Mouse (Mus musculus): ENCODE data around the gene Mvd. TPM values are rescaled to one million over a fixed set of nuclear protein-coding genes. Genes with fewer than 3 reads are reported as not detected.

Mvd gene
- polyA plus RNA-seq, 1 experiment = 12.3 TPM

DNA sequence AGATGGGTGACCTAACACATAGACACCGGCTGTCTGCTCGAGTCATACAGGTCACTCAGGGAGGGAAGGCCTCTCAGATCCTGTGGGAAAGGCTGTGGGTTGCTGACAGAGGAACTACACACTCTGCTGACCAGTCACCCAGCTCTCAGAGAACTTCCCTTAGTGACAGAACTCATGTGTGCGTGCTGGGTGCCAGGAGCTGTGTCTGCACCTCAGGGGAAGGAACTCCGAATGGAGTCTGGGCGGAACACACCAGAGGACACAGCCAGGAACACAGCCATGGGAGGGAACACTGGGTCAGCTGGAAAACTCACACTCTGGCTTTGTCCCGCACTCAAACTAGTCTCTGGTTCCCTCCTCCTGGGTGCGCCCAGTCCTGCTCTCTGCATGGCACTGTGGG is 35.5 kb downstream of the Mvd start:
- TF ChIP-seq POLR2A (IDR thresholded peaks at IDR 0.05; ENCODE audit: borderline replicate concordance, low read depth, low read length) (no peak), CTCF (IDR thresholded peaks at IDR 0.05; ENCODE audit: low read depth, low read length) (no peak)
- Histone ChIP-seq H3K4me1 (ENCODE audit: control insufficient read depth, insufficient read depth, low read length) (peaks cover 11% of the 10 kb centered on the region), H3K4me3 (ENCODE audit: insufficient read depth, low read length) (no peak overlapping the region), H3K27ac (ENCODE audit: insufficient read depth, low read depth, low read length) (peak overlapping the region; percentile 8; the same call in 1 of the 2 replicates)

DNA sequence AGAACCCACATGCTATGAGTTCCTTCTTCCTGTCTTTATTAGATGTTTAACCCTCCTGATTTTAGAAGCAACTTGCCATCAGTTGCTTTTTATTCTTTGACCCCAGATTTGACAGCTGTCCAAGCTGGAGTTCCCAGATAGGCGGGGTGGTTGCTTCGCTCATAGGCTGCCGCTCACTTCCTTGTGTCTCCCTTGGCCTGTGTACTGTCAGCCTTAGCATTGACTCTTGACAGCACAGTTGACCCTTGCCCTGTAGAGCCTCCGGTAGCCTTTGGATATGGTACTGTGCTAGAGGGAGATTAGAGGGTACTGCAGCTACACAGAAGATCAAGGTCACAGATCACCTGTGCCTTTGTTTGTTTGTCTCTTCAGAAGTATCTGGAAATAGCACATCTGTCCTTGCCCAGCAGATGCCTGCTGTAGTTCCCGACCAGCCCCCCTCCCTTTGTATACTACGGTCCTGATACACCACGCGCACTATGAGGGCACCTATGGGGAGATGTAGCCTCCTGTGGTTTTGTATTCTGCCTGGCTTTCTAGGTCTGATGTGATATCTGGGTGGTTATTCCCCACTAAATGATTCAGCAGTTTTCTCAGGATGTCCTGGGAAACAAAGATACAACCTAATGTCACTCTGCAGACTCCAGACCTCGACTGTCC is 37.9 kb downstream of the Mvd start:
- no peak overlapping the region for H3K4me3 ChIP-seq (ENCODE audit: insufficient read depth, low read length)
- H3K4me1 ChIP-seq (ENCODE audit: control insufficient read depth, insufficient read depth, low read length) = peaks cover 11% of the 10 kb centered on the region
- TF ChIP-seq CTCF (IDR thresholded peaks at IDR 0.05; ENCODE audit: low read depth, low read length) = no peak
- no peak for TF ChIP-seq POLR2A (IDR thresholded peaks at IDR 0.05; ENCODE audit: borderline replicate concordance, low read depth, low read length)
- no peak overlapping the region for H3K27ac ChIP-seq (ENCODE audit: insufficient read depth, low read depth, low read length)

DNA sequence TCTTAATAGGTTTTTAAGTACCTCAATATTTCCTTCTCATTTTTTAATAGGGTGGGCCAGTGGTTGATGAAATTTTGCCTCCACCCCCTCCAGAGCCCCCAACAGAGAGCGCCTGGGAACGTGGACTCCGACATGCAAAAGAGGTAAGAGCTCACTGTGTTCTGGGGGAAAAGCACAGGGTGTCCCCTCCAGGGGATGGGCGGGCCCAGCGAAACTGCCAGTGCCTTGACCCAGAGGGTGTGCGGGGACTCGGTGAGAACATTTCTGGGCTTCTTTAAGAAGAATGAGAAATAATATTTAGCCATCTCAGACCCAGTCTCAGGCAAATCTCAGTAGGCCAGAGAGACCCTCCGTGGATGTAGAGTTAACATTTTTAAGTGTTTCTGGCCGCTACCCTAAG is 45.0 kb downstream of the Mvd start:
- H3K4me3 ChIP-seq (ENCODE audit: insufficient read depth, low read length) = no peak overlapping the region
- TF ChIP-seq CTCF (IDR thresholded peaks at IDR 0.05; ENCODE audit: low read depth, low read length) (no peak), POLR2A (IDR thresholded peaks at IDR 0.05; ENCODE audit: borderline replicate concordance, low read depth, low read length) (no peak)
- H3K4me1 ChIP-seq (ENCODE audit: control insufficient read depth, insufficient read depth, low read length) = no peaks in the 10 kb centered on the region
- no peak overlapping the region for H3K27ac ChIP-seq (ENCODE audit: insufficient read depth, low read depth, low read length)

DNA sequence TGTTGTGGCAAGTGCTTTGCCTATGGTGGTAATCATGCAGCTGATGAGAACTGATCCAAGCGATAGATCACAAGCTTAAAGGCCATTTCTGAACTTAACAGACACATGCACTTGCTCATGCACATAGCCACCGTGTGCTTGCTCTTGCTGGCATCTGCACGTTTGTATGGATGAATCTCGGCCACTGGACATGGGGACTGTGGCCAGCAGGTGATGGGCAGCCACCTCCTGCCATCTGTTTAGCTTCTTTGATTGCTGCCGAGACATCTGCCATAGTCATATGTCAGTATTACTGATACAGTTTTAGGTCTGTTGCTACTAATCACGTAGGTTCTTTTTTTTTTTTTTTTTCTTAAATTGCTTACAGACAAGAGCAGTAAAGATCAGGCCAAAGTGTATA is 47.9 kb downstream of the Mvd start:
- H3K4me1 ChIP-seq (ENCODE audit: control insufficient read depth, insufficient read depth, low read length) = no peaks in the 10 kb centered on the region

DNA sequence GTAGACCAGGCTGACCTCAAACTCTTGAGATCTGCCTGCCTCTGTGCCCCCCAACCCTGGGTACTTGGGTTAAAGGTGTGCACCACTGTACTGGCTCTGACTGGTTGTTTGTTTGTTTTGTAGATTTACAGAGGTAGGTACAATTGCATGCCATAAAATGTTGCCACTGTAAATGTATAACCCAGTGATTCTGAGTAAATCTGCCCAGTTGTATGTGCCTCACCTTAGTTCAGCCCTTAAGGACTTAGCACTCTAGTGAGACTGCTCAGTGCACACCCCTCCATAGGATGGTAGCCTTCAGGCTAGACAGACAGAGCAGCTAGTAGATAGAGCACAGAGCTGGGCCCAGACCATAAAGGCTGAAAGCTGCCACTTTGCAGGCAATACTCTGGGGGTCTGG is 49.5 kb downstream of the Mvd start:
- H3K4me1 ChIP-seq (ENCODE audit: control insufficient read depth, insufficient read depth, low read length) = no peaks in the 10 kb centered on the region
- no peak overlapping the region for H3K27ac ChIP-seq (ENCODE audit: insufficient read depth, low read depth, low read length)
- H3K4me3 ChIP-seq (ENCODE audit: insufficient read depth, low read length) = no peak overlapping the region
- TF ChIP-seq CTCF (IDR thresholded peaks at IDR 0.05; ENCODE audit: low read depth, low read length) = no peak
- TF ChIP-seq POLR2A (IDR thresholded peaks at IDR 0.05; ENCODE audit: borderline replicate concordance, low read depth, low read length) = no peak

More for the DNA sequence above, 47.9 kb downstream of the Mvd start:
- Histone ChIP-seq H3K4me3 (ENCODE audit: insufficient read depth, low read length) (no peak overlapping the region), H3K27ac (ENCODE audit: insufficient read depth, low read depth, low read length) (no peak overlapping the region)
- no peak for TF ChIP-seq POLR2A (IDR thresholded peaks at IDR 0.05; ENCODE audit: borderline replicate concordance, low read depth, low read length)
- TF ChIP-seq CTCF (IDR thresholded peaks at IDR 0.05; ENCODE audit: low read depth, low read length) = no peak

DNA sequence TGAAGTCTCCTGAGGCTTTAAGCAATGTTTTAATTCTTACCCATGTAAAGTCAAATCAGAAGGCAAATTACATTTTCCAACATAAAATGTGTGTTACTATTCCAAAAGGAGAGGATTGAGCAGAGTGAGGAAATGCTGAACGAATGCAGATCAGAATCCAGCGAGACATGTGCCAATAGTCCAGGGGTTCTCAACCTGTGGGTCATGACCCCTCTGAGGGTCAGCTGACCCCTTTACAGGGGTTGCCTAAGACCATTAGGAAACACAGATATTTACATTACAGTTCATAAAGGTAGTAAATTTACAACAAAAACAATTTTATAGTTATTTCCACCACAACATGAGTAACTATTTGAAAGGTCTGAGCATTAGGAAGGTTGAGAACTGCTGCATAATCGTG is 52.5 kb downstream of the Mvd start:
- TF ChIP-seq POLR2A (IDR thresholded peaks at IDR 0.05; ENCODE audit: borderline replicate concordance, low read depth, low read length) = no peak
- no peak for TF ChIP-seq CTCF (IDR thresholded peaks at IDR 0.05; ENCODE audit: low read depth, low read length)
- no peak overlapping the region for H3K4me3 ChIP-seq (ENCODE audit: insufficient read depth, low read length)
- no peaks in the 10 kb centered on the region for H3K4me1 ChIP-seq (ENCODE audit: control insufficient read depth, insufficient read depth, low read length)

GRCm38 (mm10) chr8:122389357-122389756 is 53.9 kb downstream of the Mvd start:
- H3K27ac ChIP-seq (ENCODE audit: insufficient read depth, low read depth, low read length) = no peak overlapping the region
- H3K4me1 ChIP-seq (ENCODE audit: control insufficient read depth, insufficient read depth, low read length) = no peaks in the 10 kb centered on the region
- TF ChIP-seq POLR2A (IDR thresholded peaks at IDR 0.05; ENCODE audit: borderline replicate concordance, low read depth, low read length) = no peak
- no peak for TF ChIP-seq CTCF (IDR thresholded peaks at IDR 0.05; ENCODE audit: low read depth, low read length)
- H3K4me3 ChIP-seq (ENCODE audit: insufficient read depth, low read length) = no peak overlapping the region

More for the DNA sequence above, 52.5 kb downstream of the Mvd start:
- H3K27ac ChIP-seq (ENCODE audit: insufficient read depth, low read depth, low read length) = no peak overlapping the region

Other genes with a start within 250 kb of the Mvd start
- 5.8 and 7.3 TPM in 2 replicates for gene Zfpm1, start 161.3 kb downstream of the Mvd start, polyA plus RNA-seq (2012; ENCODE audit: insufficient read depth, insufficient read length, missing spikeins)
- not detected in 2 replicates for gene Trhr2, start 82.7 kb downstream of the Mvd start, polyA plus RNA-seq (2012; ENCODE audit: insufficient read depth, insufficient read length, missing spikeins)
- gene Zc3h18, start 66.8 kb downstream of the Mvd start, polyA plus RNA-seq (2012; ENCODE audit: insufficient read depth, insufficient read length, missing spikeins) = 35.2 and 35.3 TPM in 2 replicates
- gene Il17c, start 21.4 kb downstream of the Mvd start, polyA plus RNA-seq (2012; ENCODE audit: insufficient read depth, insufficient read length, missing spikeins) = not detected in 2 replicates
- 973 and 1,035 TPM in 2 replicates for gene Cyba, start 10.5 kb downstream of the Mvd start, polyA plus RNA-seq (2012; ENCODE audit: insufficient read depth, insufficient read length, missing spikeins)
- not detected in 2 replicates for gene Snai3, start 17.3 kb upstream of the Mvd start, polyA plus RNA-seq (2012; ENCODE audit: insufficient read depth, insufficient read length, missing spikeins)
- 62.2 and 68.2 TPM in 2 replicates for gene Rnf166, start 32.6 kb upstream of the Mvd start, polyA plus RNA-seq (2012; ENCODE audit: insufficient read depth, insufficient read length, missing spikeins)
- 21.4 and 24.8 TPM in 2 replicates for gene Ctu2, start 32.7 kb upstream of the Mvd start, polyA plus RNA-seq (2012; ENCODE audit: insufficient read depth, insufficient read length, missing spikeins)
- gene Piezo1, start 107.9 kb upstream of the Mvd start, polyA plus RNA-seq (2012; ENCODE audit: insufficient read depth, insufficient read length, missing spikeins) = 32.1 and 36.2 TPM in 2 replicates
- 18.5 and 22.9 TPM in 2 replicates for gene Cdt1, start 124.6 kb upstream of the Mvd start, polyA plus RNA-seq (2012; ENCODE audit: insufficient read depth, insufficient read length, missing spikeins)
- 187 and 203 TPM in 2 replicates for gene Aprt, start 133.5 kb upstream of the Mvd start, polyA plus RNA-seq (2012; ENCODE audit: insufficient read depth, insufficient read length, missing spikeins)
- 32.8 and 36.7 TPM in 2 replicates for gene Galns, start 168.0 kb upstream of the Mvd start, polyA plus RNA-seq (2012; ENCODE audit: insufficient read depth, insufficient read length, missing spikeins)
- 55.0 and 59.6 TPM in 2 replicates for gene Trappc2l, start 168.2 kb upstream of the Mvd start, polyA plus RNA-seq (2012; ENCODE audit: insufficient read depth, insufficient read length, missing spikeins)
- not detected in 2 replicates for gene Pabpn1l, start 179.3 kb upstream of the Mvd start, polyA plus RNA-seq (2012; ENCODE audit: insufficient read depth, insufficient read length, missing spikeins)